Mouse (Mus musculus): ENCODE data around the gene Zfp513. TPM values are rescaled to one million over a fixed set of nuclear protein-coding genes. Genes with fewer than 3 reads are reported as not detected.

Zfp513 gene
- total RNA-seq, 4 experiments from 2014 or later = 24.1 to 31.4 (median 28.4) TPM

GRCm38 (mm10) chr5:31200327-31200768 is 1.8 kb downstream of the Zfp513 start:
- no peak for DNase-seq (ENCODE audit: low spot score in 2 of 2)

GRCm38 (mm10) chr5:31199893-31200292 is 2.2 kb downstream of the Zfp513 start:
- DNase-seq (ENCODE audit: low spot score in 2 of 2) = no peak

- no peak for DNase-seq (ENCODE audit: low spot score in 2 of 2)
These were observed 2.7 kb downstream of the Zfp513 start for GRCm38 (mm10) chr5:31199321-31199892.

GRCm38 (mm10) chr5:31198616-31199320 is 3.3 kb downstream of the Zfp513 start:
- no peak for DNase-seq (ENCODE audit: low spot score in 2 of 2)

GRCm38 (mm10) chr5:31198170-31198569 is 3.9 kb downstream of the Zfp513 start:
- DNase-seq (ENCODE audit: low spot score in 2 of 2) = no peak

GRCm38 (mm10) chr5:31197072-31197471 is 5.0 kb downstream of the Zfp513 start:
- DNase-seq (ENCODE audit: low spot score in 2 of 2) = no peak

GRCm38 (mm10) chr5:31196207-31196606 is 5.9 kb downstream of the Zfp513 start:
- DNase-seq (ENCODE audit: low spot score in 2 of 2) = no peak

- no peak for DNase-seq (ENCODE audit: low spot score in 2 of 2)
These were observed 6.4 kb downstream of the Zfp513 start for GRCm38 (mm10) chr5:31195671-31196070.

- no peak for DNase-seq (ENCODE audit: low spot score in 2 of 2)
These were observed 7.3 kb downstream of the Zfp513 start for GRCm38 (mm10) chr5:31194486-31195485.

GRCm38 (mm10) chr5:31193631-31194281 is 8.3 kb downstream of the Zfp513 start:
- no peak for DNase-seq (ENCODE audit: low spot score in 2 of 2)

- DNase-seq (ENCODE audit: low spot score in 2 of 2) = peak; percentile 99
These were observed 9.0 kb downstream of the Zfp513 start, which contains the start of the genes Snx17 and Eif2b4 for GRCm38 (mm10) chr5:31192939-31193630. Snx17 (plus strand) TSS chr5:31193227. Eif2b4 (minus strand) TSS chr5:31193430.

- DNase-seq (ENCODE audit: low spot score in 2 of 2) = no peak
These were observed 9.8 kb downstream of the Zfp513 start for GRCm38 (mm10) chr5:31192045-31192938.

GRCm38 (mm10) chr5:31190201-31190600 is 11.9 kb downstream of the Zfp513 start:
- DNase-seq (ENCODE audit: low spot score in 2 of 2) = no peak

GRCm38 (mm10) chr5:31188223-31188840 is 13.8 kb downstream of the Zfp513 start:
- no peak for DNase-seq (ENCODE audit: low spot score in 2 of 2)

GRCm38 (mm10) chr5:31183678-31184077 is 18.4 kb downstream of the Zfp513 start:
- DNase-seq (ENCODE audit: low spot score in 2 of 2) = no peak

GRCm38 (mm10) chr5:31181183-31181770 is 20.8 kb downstream of the Zfp513 start:
- DNase-seq (ENCODE audit: low spot score in 2 of 2) = no peak

- peak; percentile 96 to 97 for DNase-seq (ENCODE audit: low spot score in 2 of 2)
These were observed 22.1 kb downstream of the Zfp513 start, which contains the start of the genes Gm29609 and Gtf3c2 for GRCm38 (mm10) chr5:31179766-31180630. Gm29609 (minus strand) TSS chr5:31179911. Gtf3c2 (minus strand) TSS chr5:31180144.

Measured in left cerebral cortex, adult 8-10 months (tissue).